Mouse (Mus musculus): Measurements from ENCODE around the gene Hdac11.

DNA sequence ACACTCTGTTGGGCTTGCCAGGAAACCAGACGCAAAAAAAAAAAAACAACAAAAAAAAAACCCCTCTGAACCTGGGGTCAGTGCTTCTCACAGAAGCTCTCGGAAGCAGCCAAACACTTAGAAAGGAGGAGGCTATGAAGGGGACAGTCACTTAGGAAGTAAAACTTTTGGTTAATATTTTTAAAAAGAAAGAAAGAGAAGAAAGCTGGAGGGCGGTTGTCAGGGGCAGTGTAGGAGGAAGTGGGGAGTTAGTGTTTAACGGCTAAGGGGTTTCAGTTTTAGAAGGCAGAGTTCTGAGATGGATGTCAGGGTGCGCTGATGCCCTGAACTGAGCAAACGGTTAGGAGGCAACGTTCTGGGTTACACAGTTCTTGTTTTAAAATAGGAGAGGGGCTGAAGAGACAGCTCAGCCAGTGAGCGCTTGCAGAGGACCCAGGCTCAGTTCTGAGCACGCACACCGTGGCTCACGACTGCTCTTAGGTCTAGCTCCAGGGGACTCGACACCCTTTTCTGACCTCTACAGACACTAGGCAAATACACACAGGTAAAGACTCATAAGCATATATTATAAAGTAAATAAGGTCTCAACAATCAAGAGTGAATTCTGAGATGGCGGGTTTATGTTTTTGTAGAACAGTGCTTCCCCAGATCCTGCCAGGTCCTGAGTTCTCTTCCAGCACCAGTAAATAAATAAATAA, 46.0 kb upstream of the Hdac11 start:
- TF ChIP-seq TAL1 (IDR thresholded peaks at IDR 0.05; ENCODE audit: low read length): no peak
- TF ChIP-seq GATA1 (IDR thresholded peaks at IDR 0.05; ENCODE audit: low read length): no peak
